Mouse (Mus musculus): Measurements from ENCODE around the gene Fnbp1l. TPM values are rescaled to one million over a fixed set of nuclear protein-coding genes. Genes with fewer than 3 reads are reported as not detected.
A peak's percentile ranks its signal among the peaks of the same experiment; 100 is the strongest.

Fnbp1l gene
- total RNA-seq, 2 experiments from 2014 or later: 16.4 to 16.8 TPM

DNA sequence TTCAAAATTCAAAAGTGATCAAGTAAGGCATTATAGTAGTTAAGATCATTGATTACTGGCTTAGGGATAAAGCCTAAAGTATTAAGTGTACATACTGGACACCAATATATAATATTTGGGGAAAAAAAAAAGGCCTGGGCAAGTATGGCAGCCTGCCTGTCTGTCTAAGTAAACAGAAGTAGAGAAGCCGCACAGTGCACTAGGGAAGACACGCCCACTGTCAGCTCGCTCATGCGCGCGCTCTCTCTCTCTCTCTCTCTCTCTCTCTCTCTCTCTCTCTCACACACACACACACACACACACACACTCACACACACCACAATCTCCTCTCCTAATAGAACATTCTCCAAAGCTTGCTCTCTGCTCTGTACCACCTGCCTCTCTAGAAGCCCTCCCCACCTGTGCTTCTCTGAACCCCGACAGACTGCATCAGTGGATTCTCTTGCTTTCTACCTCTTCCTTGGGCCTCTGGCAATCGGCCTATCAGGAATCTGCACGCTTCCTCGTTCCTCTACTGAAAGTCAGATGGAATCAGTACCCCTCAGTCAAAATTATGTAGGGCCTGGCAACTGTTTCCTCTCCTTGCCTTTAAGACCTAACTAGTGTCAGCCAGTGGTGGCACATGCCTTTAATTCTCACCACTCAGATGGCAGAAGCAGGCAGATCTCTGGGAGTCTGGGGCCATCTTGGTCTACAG lies 13.3 kb downstream of the Fnbp1l start:
- DNase-seq: no peak

DNA sequence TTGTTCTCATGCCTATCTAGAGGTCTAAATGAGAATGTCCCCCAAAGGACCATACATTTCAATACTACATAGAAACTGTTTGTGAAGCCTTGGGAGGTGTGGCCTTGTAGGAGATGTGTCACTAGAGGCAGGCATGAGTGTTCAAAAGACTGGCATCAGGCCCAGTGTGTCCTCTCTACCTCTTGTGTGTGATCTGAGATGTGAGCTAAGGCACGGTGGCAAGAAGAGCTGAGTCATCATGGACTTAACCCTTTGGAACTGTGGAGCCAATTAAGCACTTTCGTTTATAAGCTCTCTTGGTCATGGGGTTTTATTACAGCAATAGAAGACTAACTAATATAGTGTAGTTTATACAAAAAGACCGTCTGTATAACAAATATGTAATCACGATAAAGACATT lies 16.3 kb downstream of the Fnbp1l start:
- no peak for DNase-seq

DNA sequence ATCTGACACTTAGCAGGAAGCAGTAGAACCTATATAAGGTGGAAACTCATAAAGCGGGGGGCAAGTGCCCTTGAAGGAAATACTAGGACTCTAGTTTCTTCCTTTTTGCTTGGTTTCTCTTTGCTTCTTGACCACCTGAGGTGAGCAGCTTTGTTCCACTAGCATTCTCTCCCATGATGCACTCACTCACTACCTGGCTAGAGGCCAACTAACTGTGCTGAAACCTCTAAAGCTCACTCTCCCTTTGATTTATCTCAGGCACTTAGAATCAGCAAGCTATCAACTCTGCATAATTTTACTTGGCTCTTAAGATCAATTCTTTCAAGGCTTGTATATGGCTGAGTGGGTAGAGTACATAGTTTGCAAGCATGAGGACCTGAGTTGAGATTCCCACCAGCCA lies 17.1 kb downstream of the Fnbp1l start:
- DNase-seq: no peak

DNA sequence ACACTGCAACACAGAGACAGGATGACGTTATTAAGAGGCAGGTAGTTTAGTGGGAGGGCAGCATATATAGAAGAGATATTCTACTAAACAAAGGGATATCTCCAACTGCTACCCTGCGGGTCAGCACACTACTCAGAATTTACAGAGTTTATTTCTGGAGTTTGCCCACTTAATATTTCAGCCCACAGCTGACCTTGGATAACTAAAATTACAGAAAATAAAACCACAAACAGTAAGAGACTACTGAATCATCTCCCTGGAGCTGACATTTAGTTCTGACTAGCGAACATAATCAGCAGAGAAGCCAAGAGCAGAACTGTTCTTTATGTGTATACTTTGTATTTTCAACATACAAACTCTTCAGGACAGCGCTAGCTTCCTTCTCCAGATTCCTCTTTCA lies 20.2 kb downstream of the Fnbp1l start:
- DNase-seq: no peak

DNA sequence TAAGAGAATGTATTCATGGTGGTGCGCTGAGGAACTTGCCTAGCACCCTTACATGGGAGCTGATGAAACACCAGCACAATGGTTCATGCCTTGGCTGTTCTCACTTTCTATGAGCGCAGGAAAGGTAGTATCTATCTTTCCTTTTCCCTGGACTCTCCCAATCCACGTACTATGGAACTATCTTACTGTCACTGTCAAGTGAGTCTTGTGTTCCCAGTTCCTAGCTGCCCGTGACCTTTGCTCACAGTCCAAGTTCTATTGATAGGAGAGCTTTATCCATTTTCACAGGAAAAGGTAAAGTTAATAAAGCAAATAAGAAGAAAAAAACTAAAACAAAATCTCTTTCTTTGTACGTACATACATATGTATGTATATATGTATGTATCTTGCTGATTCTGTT lies 28.7 kb downstream of the Fnbp1l start:
- DNase-seq: no peak

DNA sequence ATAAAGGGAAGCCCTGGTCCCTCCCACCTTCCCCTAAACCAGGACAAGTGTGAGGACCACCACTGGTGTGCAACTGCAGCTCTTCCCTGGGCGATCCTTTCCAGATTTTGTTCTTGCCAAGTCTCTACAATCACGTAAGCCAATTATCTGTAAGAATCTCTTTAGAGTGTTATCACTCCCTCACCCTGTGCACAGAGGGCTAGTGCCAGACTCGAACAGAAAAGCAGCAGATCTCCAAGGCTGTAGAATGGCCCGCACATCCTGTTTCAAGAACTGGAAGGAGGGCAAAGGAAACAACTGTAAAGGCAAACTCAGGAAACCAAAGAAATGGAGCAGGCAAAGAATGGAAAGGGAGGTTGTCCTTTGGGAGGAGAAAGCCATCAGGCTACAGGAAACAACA lies 29.2 kb downstream of the Fnbp1l start:
- DNase-seq: no peak

DNA sequence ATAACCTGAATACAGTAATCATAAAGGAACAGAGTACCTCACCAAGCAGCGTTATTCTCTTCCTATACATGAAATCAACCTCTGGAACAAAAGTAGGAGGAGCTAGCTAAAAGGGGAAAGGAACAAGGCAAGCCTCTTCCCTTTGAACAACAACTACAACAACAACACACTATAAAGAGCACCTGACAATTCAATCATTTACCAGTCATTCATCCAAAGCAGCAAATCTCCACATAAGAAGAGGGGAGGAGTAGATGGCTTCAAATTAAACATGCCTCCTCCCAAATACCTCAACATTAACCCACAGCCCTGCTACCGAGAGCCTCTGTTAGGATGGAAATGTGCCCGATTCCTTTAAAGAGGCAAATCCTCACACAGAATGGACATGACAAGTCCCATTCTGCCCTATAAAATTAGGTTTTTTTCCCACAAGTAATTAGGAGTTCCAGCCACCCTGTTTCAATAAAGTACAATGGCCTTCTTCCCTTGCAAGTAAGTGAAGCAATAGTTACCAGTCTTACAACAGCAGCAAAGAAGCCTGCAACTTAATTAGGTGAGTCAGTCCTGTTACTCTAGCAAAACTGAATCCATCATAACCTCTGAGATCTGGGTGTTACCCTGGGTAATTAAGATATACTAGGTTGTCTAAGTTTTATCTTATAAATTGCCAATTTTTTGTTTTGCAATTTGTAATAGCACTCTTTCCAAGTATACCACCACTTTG lies 32.4 kb downstream of the Fnbp1l start:
- DNase-seq: no peak

DNA sequence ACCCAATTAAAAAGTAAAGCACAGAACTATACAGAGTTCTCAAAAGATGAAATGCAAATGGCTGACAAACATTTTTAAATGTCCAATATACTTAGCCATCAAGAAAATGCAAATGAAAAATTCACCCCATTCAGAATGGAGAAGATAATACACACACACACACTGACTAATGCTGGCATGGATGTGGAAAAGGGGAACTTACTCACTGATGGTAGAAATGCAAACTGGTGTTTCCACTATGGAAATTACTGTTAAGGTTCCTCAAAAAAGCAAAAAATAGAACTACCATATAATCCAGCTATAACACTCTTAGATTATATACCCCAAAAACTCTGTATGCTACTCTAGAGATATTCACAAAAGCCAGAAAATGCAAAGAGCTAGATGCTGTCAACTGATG lies 42.2 kb downstream of the Fnbp1l start:
- DNase-seq: no peak

DNA sequence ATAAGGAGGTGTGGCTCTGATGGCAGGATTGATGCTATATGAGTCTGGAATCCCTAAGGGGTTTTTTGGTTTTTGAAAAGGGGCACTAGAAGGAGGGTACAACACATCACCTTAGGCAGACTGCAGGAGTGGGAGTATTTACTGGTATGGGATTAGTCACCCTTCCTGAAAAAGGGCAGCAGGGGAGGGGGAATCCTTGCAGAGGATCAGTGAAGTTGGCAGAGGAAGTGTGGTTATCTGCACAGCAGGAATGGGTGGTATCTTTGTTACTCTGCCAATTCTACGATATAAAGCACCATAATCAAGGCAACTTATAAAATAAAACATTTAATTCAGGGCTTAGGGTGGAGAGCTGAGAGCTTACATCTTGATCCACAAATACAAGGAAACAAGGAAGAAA lies 44.6 kb downstream of the Fnbp1l start:
- DNase-seq: no peak

DNA sequence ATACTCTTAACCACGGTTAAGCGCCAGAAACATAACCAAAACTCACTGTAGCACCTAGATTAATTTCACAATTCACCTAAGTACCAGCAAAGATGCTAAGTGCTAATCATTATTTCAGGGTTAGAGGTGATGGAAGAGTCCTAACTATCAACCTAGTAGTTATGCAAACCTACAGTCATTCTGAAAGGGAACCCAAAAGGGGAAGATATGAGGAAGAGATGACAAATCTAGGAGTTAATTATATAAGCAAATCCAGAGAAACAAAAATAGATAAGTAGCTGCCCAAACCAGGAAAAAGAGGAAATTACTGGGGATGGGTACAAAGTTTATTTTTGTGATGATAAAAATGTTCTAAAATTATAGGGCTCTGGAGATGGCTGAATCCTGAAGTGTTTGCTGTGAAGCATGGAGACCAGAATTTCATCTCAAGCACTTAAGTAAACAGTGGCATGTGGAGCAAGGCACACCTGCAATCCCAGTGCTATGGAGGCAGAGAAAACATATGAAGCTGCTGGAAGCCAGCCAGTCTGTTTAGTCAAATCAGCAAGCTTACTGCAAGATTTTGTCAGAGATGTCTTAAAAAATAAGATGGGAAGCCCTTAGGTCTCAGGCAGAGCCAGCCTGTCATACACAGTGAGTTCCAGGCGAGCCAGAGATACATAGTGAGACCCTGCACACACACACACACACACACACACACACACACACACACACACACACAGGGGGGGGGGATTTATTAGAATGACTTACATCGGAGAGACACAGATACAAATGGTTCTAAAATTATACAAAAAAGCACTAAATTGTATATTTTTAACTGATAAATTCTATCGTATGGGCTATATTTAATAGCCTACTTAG lies 45.9 kb downstream of the Fnbp1l start:
- no peak for DNase-seq

DNA sequence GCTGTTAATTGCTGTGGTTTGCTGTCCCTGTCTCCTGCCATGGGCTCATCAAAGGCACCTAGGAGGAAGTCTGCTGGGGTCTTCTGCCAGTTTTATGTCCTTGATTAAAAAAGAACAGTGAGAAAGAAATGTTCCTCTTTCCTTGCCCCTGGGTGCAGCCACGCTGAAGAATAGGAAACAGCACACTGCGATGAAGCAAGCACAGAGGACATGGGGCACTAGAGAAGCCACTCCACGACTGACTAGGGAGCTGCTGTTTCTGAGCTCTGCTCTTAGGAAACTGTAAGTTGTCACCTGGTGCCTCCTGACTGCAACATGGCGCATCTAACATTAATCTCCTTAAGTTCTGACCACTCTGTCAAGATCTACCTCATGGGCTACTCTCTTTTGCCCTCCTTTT lies 53.0 kb downstream of the Fnbp1l start:
- peak; percentile 18 to 30 for DNase-seq

DNA sequence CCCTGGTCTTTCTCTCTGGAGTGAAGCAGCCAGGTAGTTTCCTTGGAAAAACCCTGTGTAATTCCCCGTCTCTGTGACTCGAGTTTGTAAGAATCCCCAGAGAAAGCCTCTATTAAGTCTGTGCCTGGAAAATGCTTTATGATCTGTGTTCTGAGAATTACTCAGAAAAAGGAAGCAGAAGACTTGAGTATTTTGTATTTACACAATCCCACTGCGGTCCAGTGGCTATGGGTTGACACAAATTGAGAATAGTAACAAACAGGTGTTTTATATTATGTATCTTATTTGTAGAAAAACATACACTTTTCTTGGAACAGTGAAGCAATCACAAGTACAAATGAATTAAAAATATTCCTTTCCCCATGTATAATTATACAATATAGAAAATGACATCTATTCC lies 53.4 kb downstream of the Fnbp1l start:
- no peak for DNase-seq

DNA sequence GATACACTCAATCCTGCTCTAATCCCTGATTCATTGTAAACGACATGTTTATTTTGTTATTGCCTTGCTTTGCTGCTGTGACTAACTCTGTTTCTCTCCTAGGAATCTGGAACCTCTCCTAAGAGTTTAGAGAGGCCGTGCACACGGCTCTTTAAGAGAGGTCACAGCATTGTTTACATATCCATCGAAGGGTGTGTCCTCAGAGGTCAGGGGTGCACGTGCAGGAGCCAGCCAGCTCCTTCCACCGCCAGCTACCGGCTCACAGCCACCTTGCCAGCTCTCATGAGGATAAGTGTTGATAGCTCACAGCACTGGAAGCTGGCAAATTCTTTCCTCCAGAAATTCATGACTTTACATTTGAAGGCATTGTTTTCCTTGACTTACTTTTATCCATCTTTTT lies 54.2 kb downstream of the Fnbp1l start:
- DNase-seq: peak in 1 of 2 experiments; percentile 7

DNA sequence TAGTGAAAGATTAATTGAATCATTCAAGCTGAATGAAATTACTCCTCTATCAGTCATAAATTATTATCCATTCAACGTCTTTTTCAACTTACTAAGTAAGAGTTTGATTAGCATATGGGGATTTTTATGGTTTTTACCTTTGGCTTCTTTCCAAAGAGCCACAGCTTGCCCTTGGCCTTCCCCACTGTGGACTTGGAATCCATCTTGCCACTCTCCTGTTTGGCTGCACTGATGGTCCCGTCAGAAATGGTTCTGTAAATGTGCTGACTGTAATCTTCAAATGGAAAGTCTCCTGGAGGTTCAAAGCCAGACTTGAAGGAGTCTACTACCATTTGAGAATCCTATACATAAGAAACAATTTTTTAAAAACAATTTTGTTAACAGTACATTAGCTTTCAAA lies 61.7 kb downstream of the Fnbp1l start:
- no peak for DNase-seq

DNA sequence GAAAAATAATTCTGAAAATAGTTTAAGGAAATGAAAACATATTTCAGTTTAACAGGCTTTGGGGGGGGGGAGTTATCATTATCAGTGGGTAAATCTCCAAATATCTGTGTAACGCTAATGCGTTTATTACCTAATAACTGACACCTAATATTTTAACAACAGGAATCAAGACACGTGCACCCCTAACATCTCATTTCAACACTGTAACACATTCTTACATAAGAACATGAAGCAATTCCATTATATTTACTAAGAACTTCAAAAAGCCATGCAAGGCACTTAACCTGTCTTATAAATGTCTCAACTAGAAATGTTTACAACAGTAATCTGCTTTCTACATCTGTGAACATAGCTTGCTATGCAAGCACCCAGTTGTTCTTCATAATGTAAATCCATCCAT lies 68.3 kb downstream of the Fnbp1l start:
- DNase-seq: no peak

DNA sequence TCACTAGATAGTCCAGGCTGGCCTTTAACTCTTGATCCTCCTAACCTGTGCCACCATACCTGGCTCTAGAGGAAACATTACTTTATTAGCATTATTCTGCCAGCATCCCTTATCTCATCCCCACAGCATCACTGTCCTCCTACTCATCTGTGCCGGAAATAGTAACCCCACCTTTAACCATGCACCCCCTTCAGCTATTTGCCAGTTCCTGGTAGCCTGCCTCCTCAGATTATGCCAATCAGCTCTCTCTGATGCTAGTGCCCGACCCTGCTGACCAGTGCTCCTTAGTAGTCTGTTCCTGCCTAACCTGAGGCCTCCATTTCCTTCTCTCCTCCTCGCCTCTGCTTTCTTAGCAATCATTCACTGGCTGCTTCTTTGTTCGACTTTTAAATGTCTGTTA lies 72.0 kb downstream of the Fnbp1l start:
- DNase-seq: no peak

DNA sequence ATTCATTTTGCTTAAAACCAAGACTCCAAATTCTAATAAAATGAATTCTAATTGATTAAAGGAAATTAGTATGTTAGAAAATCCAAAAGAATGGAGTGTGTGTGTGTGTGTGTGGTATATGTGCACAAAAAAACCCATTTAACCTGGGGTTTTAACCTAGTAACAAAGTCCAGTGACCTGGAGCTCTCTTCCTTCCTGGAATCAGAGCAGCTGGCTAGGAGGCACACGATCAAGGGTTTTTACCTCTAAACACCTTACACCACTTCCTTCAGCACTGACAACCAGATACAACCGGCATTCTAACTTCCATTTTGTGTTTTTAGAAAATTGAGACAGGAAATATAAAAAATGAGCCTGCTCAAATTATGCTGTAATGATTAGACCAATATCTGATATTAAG lies 74.2 kb downstream of the Fnbp1l start:
- DNase-seq: no peak

DNA sequence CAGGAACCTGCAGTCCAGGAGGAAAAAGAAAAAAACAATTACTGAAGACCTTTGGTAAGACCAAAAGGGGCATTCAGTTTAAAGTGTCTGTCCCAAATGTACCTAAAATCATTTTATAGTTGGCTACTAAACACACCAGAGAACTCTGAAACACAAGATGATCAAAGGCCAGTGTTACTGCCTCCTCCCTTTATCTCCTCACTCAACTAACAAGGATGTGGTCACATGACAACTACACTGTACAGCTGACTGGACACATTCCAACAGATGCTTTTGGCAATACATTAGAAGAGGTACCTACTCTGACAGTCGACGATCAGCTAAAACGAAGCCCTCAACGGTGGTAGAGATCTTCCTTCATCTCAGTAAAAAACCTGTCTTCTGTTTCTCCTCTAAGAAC lies 78.6 kb downstream of the Fnbp1l start:
- no peak for DNase-seq

DNA sequence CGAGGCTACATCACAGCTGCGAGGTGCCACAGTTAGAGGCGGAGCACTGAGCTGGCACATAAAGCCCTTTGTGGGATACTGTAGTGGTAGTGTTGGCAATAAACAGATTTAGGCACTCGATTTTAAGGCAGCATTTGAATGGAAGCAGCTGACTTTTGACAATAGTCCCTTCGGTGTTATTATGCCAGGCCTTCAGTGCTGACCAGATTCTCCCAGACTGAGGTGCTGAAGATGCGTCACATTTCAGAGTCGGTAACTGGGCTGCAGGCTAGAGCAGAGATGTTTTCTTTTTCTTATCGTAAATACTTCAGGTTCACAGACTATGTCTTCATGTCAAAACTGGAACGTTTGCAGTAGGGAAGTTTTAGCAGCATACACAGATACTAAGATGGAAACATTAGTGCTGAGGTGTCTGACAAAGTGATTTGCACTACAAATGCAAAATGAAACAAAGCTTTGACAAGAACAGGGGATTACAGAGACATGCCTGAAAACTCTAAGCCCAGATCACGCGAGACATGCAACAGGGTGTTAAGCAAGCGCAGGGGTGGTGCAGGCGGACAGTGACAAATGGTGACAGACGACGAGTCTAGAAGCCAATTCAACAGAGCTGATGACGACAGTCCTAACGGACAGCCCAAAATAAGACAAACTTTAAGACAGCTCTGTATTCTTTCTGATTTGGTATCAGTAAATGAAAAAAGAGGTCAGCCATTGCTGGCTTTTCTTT lies 79.4 kb downstream of the Fnbp1l start:
- no peak for DNase-seq

DNA sequence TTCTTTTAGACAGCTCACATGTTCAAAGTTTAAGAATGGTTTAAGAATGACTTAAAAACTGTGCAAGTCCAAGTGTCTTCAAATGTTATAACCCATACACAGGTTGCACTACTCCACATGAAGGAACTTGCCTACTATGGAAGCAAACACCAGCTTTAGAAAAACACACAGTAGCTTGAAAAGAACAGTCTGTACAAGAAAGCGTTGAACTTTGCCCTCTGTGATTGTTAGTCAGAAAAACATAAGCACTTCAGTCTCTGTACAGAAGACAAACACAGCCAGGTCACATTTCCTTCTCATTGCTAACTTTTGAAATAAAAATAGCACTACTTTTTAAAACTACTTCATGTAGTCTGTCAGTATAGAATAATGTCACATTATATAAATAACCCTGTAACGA lies 80.7 kb downstream of the Fnbp1l start:
- no peak for DNase-seq

DNA sequence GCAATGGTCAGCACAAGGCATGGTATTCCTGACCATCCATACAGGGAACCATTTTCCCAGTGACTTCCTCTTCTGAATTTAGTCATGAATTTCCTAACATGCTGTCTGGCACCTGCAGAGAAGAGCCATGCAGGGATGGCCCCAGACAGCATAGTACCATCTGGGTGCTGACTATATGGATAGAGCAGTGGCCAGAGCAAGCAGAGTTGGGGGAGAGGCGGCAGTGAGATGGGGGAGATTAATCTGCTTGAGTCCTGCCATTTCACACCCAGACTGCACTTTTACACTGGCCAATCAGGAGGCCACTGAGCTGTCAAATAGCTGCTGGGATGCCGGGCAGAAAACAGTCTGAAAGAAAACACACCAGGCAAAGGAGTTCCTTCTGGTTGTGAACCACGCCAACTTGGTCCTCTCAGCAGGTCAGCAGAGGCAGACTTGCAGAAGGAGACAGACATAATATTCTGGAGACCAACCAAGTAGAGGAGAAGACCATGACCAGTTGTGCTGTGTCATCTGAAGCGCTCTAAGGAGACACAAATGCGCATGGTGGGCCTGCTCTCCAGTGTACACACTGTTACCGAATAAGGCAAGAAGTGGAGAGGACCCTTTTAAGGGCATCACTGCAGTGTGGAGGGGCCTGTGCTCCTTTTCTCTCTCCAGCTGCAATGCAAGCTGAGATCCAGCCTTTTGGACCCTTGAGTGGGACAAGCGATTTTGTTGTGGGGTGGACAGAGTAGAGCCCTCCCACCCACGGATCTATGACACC lies 83.4 kb downstream of the Fnbp1l start:
- no peak for DNase-seq

DNA sequence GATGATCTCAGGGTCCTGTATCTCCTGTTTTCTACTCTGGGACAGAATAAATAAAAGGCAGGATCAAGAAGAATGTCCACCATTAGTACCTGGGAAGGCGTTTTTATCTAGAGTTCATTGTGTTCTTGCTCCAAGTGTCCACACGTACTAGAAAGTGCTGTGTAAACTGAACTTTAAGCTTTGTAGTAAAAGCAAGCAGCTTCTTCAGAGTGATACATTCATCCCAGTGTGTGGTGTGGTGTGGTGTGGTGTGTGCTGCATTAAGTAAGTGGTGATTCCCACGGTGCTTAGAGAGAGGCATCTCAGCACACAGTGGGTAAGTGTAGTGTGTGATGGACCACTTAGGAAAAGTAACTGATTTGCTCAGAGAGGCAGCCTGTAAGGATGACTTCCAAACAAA lies 91.0 kb downstream of the Fnbp1l start:
- no peak for DNase-seq
